Mouse (Mus musculus) testis, adult 2 months (tissue): ENCODE results near the gene Mad1l1. TPM values are rescaled to one million over a fixed set of nuclear protein-coding genes. Genes with fewer than 3 reads are reported as not detected.

Experiments
- H3K27ac ChIP-seq: fragments of 200-500 bp; 2 replicates; pipeline ENCODE4 v1.5.1; 2012; ENCODE audit warnings: low read depth, low read length; ENCODE audit not compliant: control insufficient read depth, insufficient read depth
- H3K27me3 ChIP-seq: fragments of 200-500 bp; 2 replicates; pipeline ENCODE4 v1.6.1; 2012; ENCODE audit warnings: mild to moderate bottlenecking, low read length, moderate library complexity; ENCODE audit not compliant: control insufficient read depth, insufficient read depth
- H3K36me3 ChIP-seq: fragments of 200-500 bp; 2 replicates; pipeline ENCODE4 v1.6.1; 2012; ENCODE audit warnings: mild to moderate bottlenecking, low read length; ENCODE audit not compliant: control insufficient read depth, insufficient read depth
- H3K4me1 ChIP-seq: fragments of 200-500 bp; 2 replicates; pipeline ENCODE4 v1.6.1; 2012; ENCODE audit warnings: low read length; ENCODE audit not compliant: control insufficient read depth, insufficient read depth
- H3K4me3 ChIP-seq: fragments of 200-500 bp; 2 replicates; pipeline ENCODE4 v1.5.1; 2012; ENCODE audit warnings: low read depth, mild to moderate bottlenecking, low read length, moderate library complexity, mixed read lengths; ENCODE audit not compliant: control insufficient read depth
- CTCF ChIP-seq: fragments of 200-500 bp; IDR thresholded peaks from 2 replicates; pipeline ENCODE4 v1.5.1; 2012; ENCODE audit warnings: low read depth, mild to moderate bottlenecking, inconsistent platforms, low read length, moderate library complexity; ENCODE audit not compliant: control insufficient read depth, insufficient read depth, insufficient replicate concordance
- POLR2A ChIP-seq: fragments of 200-500 bp; IDR thresholded peaks from 2 replicates; pipeline ENCODE4 v1.6.1; 2012; ENCODE audit warnings: low read depth, mild to moderate bottlenecking, inconsistent platforms, low read length, moderate library complexity; ENCODE audit not compliant: control insufficient read depth
- polyA plus RNA-seq: library from polyadenylated mRNA; depleted of rRNA; stranded (reverse); fragments of >200 nt; gene quantifications from 2 replicates; pipeline ENCODE4 v1.2.3, GENCODE M21; 2012

The Mad1l1 gene
- polyA plus RNA-seq, 1 experiment = 16.7 TPM

- H3K27me3 ChIP-seq = no peaks in the 10 kb centered on the region
- H3K27ac ChIP-seq = no peak overlapping the region
- H3K4me1 ChIP-seq = no peaks in the 10 kb centered on the region
- no peaks in the 10 kb centered on the region for H3K36me3 ChIP-seq
- H3K4me3 ChIP-seq = no peak overlapping the region
- TF ChIP-seq CTCF = no peak
- TF ChIP-seq POLR2A = no peak
These were observed 149.6 kb downstream of the Mad1l1 start for GRCm38 (mm10) chr5:140171710-140172109.

GRCm38 (mm10) chr5:140167531-140167930, 153.8 kb downstream of the Mad1l1 start:
- Histone ChIP-seq H3K4me1 (no peaks in the 10 kb centered on the region), H3K4me3 (no peak overlapping the region), H3K27ac (no peak overlapping the region), H3K27me3 (no peaks in the 10 kb centered on the region), H3K36me3 (no peaks in the 10 kb centered on the region)
- TF ChIP-seq CTCF (no peak), POLR2A (no peak)

DNA sequence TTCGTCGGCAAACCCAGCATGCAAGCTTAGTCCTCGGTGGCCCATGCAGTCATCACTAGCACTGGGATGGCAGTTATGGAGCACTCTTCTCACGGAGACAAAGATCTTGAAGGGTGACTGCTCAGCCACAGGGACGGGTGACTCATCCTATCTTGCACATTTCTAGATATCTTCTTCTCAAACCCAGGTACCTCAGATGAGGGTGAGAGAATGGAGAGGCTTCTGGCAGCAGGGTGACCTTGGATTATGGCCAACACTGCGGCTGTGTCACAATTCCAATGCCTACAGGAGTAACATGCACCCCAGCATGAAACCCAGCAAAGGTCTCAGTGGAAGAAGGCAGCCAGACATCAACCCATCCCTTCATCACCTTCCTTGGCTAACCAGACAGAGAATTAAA, 154.3 kb downstream of the Mad1l1 start:
- no peak overlapping the region for H3K4me3 ChIP-seq
- no peaks in the 10 kb centered on the region for H3K27me3 ChIP-seq
- no peaks in the 10 kb centered on the region for H3K36me3 ChIP-seq
- no peaks in the 10 kb centered on the region for H3K4me1 ChIP-seq
- no peak for TF ChIP-seq CTCF
- no peak for TF ChIP-seq POLR2A
- H3K27ac ChIP-seq = no peak overlapping the region

- Histone ChIP-seq H3K27me3 (no peaks in the 10 kb centered on the region), H3K4me1 (no peaks in the 10 kb centered on the region), H3K4me3 (no peak overlapping the region), H3K36me3 (no peaks in the 10 kb centered on the region), H3K27ac (no peak overlapping the region)
- TF ChIP-seq POLR2A (no peak), CTCF (no peak)
These were observed 157.4 kb downstream of the Mad1l1 start for GRCm38 (mm10) chr5:140163947-140164346.

- no peak for TF ChIP-seq CTCF
- no peak for TF ChIP-seq POLR2A
- H3K4me3 ChIP-seq = no peak overlapping the region
- H3K36me3 ChIP-seq = no peaks in the 10 kb centered on the region
These were observed 159.1 kb downstream of the Mad1l1 start for GRCm38 (mm10) chr5:140162071-140162845.

DNA sequence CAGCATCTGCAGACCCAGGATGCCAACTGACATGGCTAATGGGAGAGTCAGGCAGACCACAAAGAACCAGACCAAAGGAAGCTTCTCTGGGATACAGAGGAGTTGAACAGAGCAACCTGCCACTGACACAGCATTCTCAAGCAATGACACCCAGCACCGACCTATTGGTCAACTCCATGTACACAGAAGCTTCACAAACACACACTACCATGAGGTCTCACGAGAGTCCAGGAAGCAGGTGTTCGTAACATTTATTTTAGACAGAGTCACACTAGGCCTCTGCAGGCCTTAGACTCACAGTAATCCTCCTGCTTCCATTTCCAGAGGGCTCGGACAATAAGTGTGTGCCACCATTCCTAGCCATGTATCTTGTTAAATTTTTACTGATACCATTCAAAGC, 162.3 kb downstream of the Mad1l1 start:
- no peaks in the 10 kb centered on the region for H3K27me3 ChIP-seq
- H3K4me3 ChIP-seq = no peak overlapping the region
- no peak overlapping the region for H3K27ac ChIP-seq
- H3K4me1 ChIP-seq = no peaks in the 10 kb centered on the region
- TF ChIP-seq CTCF (no peak), POLR2A (no peak)
- H3K36me3 ChIP-seq = no peaks in the 10 kb centered on the region

More at GRCm38 (mm10) chr5:140162071-140162845, 159.1 kb downstream of the Mad1l1 start:
- Histone ChIP-seq H3K4me1 (no peaks in the 10 kb centered on the region), H3K27me3 (no peaks in the 10 kb centered on the region), H3K27ac (no peak overlapping the region)

DNA sequence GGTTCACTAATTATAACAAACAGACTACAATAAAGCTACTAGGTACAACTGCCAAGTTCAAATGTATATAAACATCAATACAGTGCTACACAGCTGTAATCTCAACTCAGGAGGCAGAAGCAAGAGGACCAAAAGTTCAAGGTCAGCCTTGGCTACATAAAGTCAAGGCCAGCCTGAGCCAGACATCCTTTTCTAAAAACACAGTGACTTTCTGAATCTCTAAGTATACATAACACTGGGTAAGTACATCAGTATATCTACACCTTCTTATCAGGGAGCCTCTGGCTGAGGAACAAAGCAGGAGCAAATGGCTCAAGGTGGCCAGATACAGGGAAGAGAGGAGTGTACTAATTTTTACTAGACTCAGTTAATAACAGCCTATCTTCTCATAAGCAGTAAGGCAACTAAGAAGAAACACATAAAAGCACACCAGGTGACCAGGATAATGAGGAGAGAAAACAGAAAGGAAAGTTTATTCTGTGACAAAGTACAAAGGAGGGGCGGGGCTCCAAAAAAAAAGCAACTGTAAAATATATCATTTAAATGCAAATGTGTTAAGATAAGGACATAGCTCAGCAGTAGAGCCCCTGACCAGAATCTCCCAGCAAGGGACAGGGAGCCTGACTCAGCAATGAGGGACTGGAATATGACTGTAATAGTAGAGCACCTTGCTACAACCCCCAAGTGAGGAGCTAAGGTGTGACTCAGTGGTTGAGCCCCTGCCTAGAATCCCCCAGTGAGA, 163.3 kb downstream of the Mad1l1 start:
- Histone ChIP-seq H3K27me3 (no peaks in the 10 kb centered on the region), H3K4me3 (no peak overlapping the region), H3K4me1 (no peaks in the 10 kb centered on the region), H3K27ac (no peak overlapping the region), H3K36me3 (no peaks in the 10 kb centered on the region)
- TF ChIP-seq POLR2A (no peak), CTCF (no peak)
